Mouse (Mus musculus): Measurements from ENCODE around the gene Ctsf.
A peak's percentile ranks its signal among the peaks of the same experiment; 100 is the strongest.
"Not testable (repeated sequence)": the region's sequence is repeated elsewhere in the genome, so short reads cannot be mapped to it uniquely, and the experiment has no call there.

Ctsf gene

GRCm38 (mm10) chr19:4849800-4850199 is 5.1 kb upstream of the Ctsf start:
- no peak for DNase-seq (ENCODE audit: low read depth, low spot score)

- DNase-seq (ENCODE audit: low read depth, low spot score) = no peak
Observed at GRCm38 (mm10) chr19:4850281-4850680, 4.6 kb upstream of the Ctsf start.

- DNase-seq (ENCODE audit: low read depth, low spot score) = no peak
Observed at GRCm38 (mm10) chr19:4855470-4855820, 515 bp downstream of the Ctsf start.

GRCm38 (mm10) chr19:4855951-4856350 is 1.0 kb downstream of the Ctsf start:
- no peak for DNase-seq (ENCODE audit: low read depth, low spot score)

GRCm38 (mm10) chr19:4859081-4859480 is 4.2 kb downstream of the Ctsf start:
- DNase-seq (ENCODE audit: low read depth, low spot score) = no peak

GRCm38 (mm10) chr19:4863048-4863447 is 8.1 kb downstream of the Ctsf start:
- no peak for DNase-seq (ENCODE audit: low read depth, low spot score)

GRCm38 (mm10) chr19:4865147-4865546 is 10.2 kb downstream of the Ctsf start:
- DNase-seq (ENCODE audit: low read depth, low spot score) = no peak

- not testable (repeated sequence) for DNase-seq (ENCODE audit: low read depth, low spot score)
Observed at GRCm38 (mm10) chr19:4874613-4875012, 19.7 kb downstream of the Ctsf start.

GRCm38 (mm10) chr19:4876241-4876640 is 21.3 kb downstream of the Ctsf start:
- DNase-seq (ENCODE audit: low read depth, low spot score) = no peak

- DNase-seq (ENCODE audit: low read depth, low spot score) = no peak
Observed at GRCm38 (mm10) chr19:4876755-4877154, 21.8 kb downstream of the Ctsf start.

- DNase-seq (ENCODE audit: low read depth, low spot score) = no peak
Observed at GRCm38 (mm10) chr19:4877785-4878184, 22.9 kb downstream of the Ctsf start, which contains the start of gene Actn3. Gene Actn3 (minus strand): TSS chr19:4877909.

GRCm38 (mm10) chr19:4878405-4879323 is 23.7 kb downstream of the Ctsf start, which contains the start of gene Zdhhc24:
Gene Zdhhc24 (plus strand): TSS chr19:4878668.
- peak; percentile 90 for DNase-seq (ENCODE audit: low read depth, low spot score)

- no peak for DNase-seq (ENCODE audit: low read depth, low spot score)
Observed at GRCm38 (mm10) chr19:4879324-4879703, 24.4 kb downstream of the Ctsf start.

- DNase-seq (ENCODE audit: low read depth, low spot score) = no peak
Observed at GRCm38 (mm10) chr19:4883961-4884360, 29.0 kb downstream of the Ctsf start.

GRCm38 (mm10) chr19:4889791-4890190 is 34.9 kb downstream of the Ctsf start:
- DNase-seq (ENCODE audit: low read depth, low spot score) = no peak

GRCm38 (mm10) chr19:4891798-4892197 is 36.9 kb downstream of the Ctsf start:
- no peak for DNase-seq (ENCODE audit: low read depth, low spot score)

- DNase-seq (ENCODE audit: low read depth, low spot score) = no peak
Observed at GRCm38 (mm10) chr19:4896780-4897520, 42.0 kb downstream of the Ctsf start.

- no peak for DNase-seq (ENCODE audit: low read depth, low spot score)
Observed at GRCm38 (mm10) chr19:4898972-4899371, 44.0 kb downstream of the Ctsf start.

- no peak for DNase-seq (ENCODE audit: low read depth, low spot score)
Observed at GRCm38 (mm10) chr19:4899888-4900287, 45.0 kb downstream of the Ctsf start.

- peak; percentile 75 for DNase-seq (ENCODE audit: low read depth, low spot score)
Observed at GRCm38 (mm10) chr19:4905979-4906794, 51.3 kb downstream of the Ctsf start, which contains the start of gene Bbs1. Gene Bbs1 (minus strand): TSS chr19:4906628.

- no peak for DNase-seq (ENCODE audit: low read depth, low spot score)
Observed at GRCm38 (mm10) chr19:4908107-4908506, 53.2 kb downstream of the Ctsf start.

- DNase-seq (ENCODE audit: low read depth, low spot score) = no peak
Observed at GRCm38 (mm10) chr19:4909376-4909775, 54.4 kb downstream of the Ctsf start.
